Comparison of ENCODE assay signal across 9 mouse cellular contexts in genomic region chr1:75421794-75422193, GRCm38 (mm10). TPM values are rescaled to one million over a fixed set of nuclear protein-coding genes. Genes with fewer than 3 reads are reported as not detected.
DNase-seq lines count a peak whose midpoint lies in the region; ATAC-seq lines count a peak whose summit lies in the region.
"Had no signal": no experiment of that assay in that cellular context is flagged by ENCODE, and none has a peak within 500 bp of the region (broad histone marks: within the 10 kb centered on the region; RNA-seq: fewer than 3 reads in every experiment).

No protein-coding gene starts in this region.

- H3K36me3 ChIP-seq in kidney, embryonic 16.5 days (ENCODE audit: insufficient read depth, low read length) = peaks cover 6% of the 10 kb centered on the region
- H3K36me3 ChIP-seq in forebrain, embryonic 11.5 days (ENCODE audit: control insufficient read depth, insufficient read depth, low read length) = no peaks in the 10 kb centered on the region
- peaks cover 2% of the 10 kb centered on the region; the same call in 1 of the 2 replicates for H3K36me3 ChIP-seq in hindbrain, embryonic 16.5 days (ENCODE audit: control insufficient read depth, insufficient read depth, low read length)
- H3K36me3 ChIP-seq in neural tube, embryonic 12.5 days = no peaks in the 10 kb centered on the region; the same call in 1 of the 2 replicates

- peak overlapping the region; percentile 58 for H3K4me2 ChIP-seq in kidney, embryonic 16.5 days (replicated peaks; ENCODE audit: low read depth, low read length)
- H3K4me2 ChIP-seq in forebrain, embryonic 11.5 days (ENCODE audit: low read depth, low read length, severe bottlenecking) = peak overlapping the region; percentile 50; the same call in 1 of the 2 replicates
- H3K4me2 ChIP-seq in hindbrain, embryonic 16.5 days (ENCODE audit: low read length) = peak overlapping the region; percentile 27; the same call in 1 of the 2 replicates
- H3K4me2 ChIP-seq in neural tube, embryonic 12.5 days (replicated peaks) = peak overlapping the region; percentile 68

- 14% methylated on average over 16 of the region's 20 CpGs for WGBS in kidney, embryonic 16.5 days
- 3% methylated on average over 20 of the region's 20 CpGs for WGBS in forebrain, embryonic 11.5 days
- WGBS in hindbrain, embryonic 16.5 days = 8% methylated on average over 20 of the region's 20 CpGs
- WGBS in neural tube, embryonic 12.5 days = 2% methylated on average over 20 of the region's 20 CpGs

- DNase-seq in kidney, adult 18-20 months = no peak
- DNase-seq in forebrain, embryonic 11.5 days (ENCODE audit: low spot score) = peak; percentile 68
- no peak for DNase-seq in right cerebral cortex, postnatal 14 days
- DNase-seq in left cerebral cortex, adult 8-10 months (ENCODE audit: low spot score in 2 of 2) = no peak
- DNase-seq: cerebellum, adult 11 months; kidney, adult 2 months had no signal

- no peak for ATAC-seq in kidney, embryonic 16.5 days (ENCODE audit: low FRiP score, low TSS enrichment)
- ATAC-seq in forebrain, embryonic 11.5 days (replicated peaks; ENCODE audit: low FRiP score) = 0 out of 2 replicates have a peak, but pooled peaks have one; percentile 26
- ATAC-seq in hindbrain, embryonic 16.5 days = no peak
- no peak for ATAC-seq in neural tube, embryonic 12.5 days (ENCODE audit: low FRiP score, low read depth)

- peaks cover 42% of the 10 kb centered on the region for H3K27me3 ChIP-seq in kidney, embryonic 16.5 days (ENCODE audit: insufficient read depth, low read length)
- peaks cover 44% of the 10 kb centered on the region for H3K27me3 ChIP-seq in forebrain, embryonic 11.5 days (ENCODE audit: control insufficient read depth, insufficient read depth, low read length)
- peaks cover 40% of the 10 kb centered on the region for H3K27me3 ChIP-seq in hindbrain, embryonic 16.5 days (replicated peaks; ENCODE audit: control insufficient read depth, insufficient read depth, low read length)
- peaks cover 61% of the 10 kb centered on the region for H3K27me3 ChIP-seq in neural tube, embryonic 12.5 days (replicated peaks)

- peak overlapping the region; percentile 43 for H3K4me3 ChIP-seq in kidney, embryonic 16.5 days (ENCODE audit: low read length)
- 0 out of 2 replicates have a peak overlapping the region, but pooled peaks have one; percentile 34 for H3K4me3 ChIP-seq in forebrain, embryonic 11.5 days (ENCODE audit: low read depth, low read length)
- no peak overlapping the region for H3K4me3 ChIP-seq in hindbrain, embryonic 16.5 days (ENCODE audit: low read length)
- H3K4me3 ChIP-seq in neural tube, embryonic 12.5 days = peak overlapping the region; percentile 31

- H3K4me1 ChIP-seq in kidney, embryonic 16.5 days (ENCODE audit: insufficient read depth, low read length) = peaks cover 21% of the 10 kb centered on the region
- H3K4me1 ChIP-seq in forebrain, embryonic 11.5 days (replicated peaks; ENCODE audit: control insufficient read depth, insufficient read depth, low read length) = peaks cover 16% of the 10 kb centered on the region
- H3K4me1 ChIP-seq in hindbrain, embryonic 16.5 days (ENCODE audit: control insufficient read depth, insufficient read depth, low read depth, low read length) = peaks cover 12% of the 10 kb centered on the region
- H3K4me1 ChIP-seq in neural tube, embryonic 12.5 days = peaks cover 26% of the 10 kb centered on the region

- no peaks in the 10 kb centered on the region for H3K9me3 ChIP-seq in kidney, embryonic 16.5 days (ENCODE audit: low read length)
- no peaks in the 10 kb centered on the region for H3K9me3 ChIP-seq in forebrain, embryonic 11.5 days (ENCODE audit: control insufficient read depth, low read length)
- no peaks in the 10 kb centered on the region for H3K9me3 ChIP-seq in hindbrain, embryonic 16.5 days (ENCODE audit: control insufficient read depth, low read length)
- no peaks in the 10 kb centered on the region for H3K9me3 ChIP-seq in neural tube, embryonic 12.5 days

- H3K9ac ChIP-seq in kidney, embryonic 16.5 days (replicated peaks; ENCODE audit: low read length) = peak overlapping the region; percentile 63; the same call in 1 of the 2 replicates
- peak overlapping the region; percentile 27; the same call in 1 of the 2 replicates for H3K9ac ChIP-seq in forebrain, embryonic 11.5 days (ENCODE audit: low read length)
- H3K9ac ChIP-seq in hindbrain, embryonic 16.5 days (ENCODE audit: low read depth, low read length) = peak overlapping the region; percentile 15
- peak overlapping the region; percentile 52 for H3K9ac ChIP-seq in neural tube, embryonic 12.5 days

- H3K27ac ChIP-seq in kidney, embryonic 16.5 days (ENCODE audit: low read length) = no peak overlapping the region
- H3K27ac ChIP-seq in forebrain, embryonic 11.5 days (ENCODE audit: low read depth, low read length) = no peak overlapping the region
- H3K27ac ChIP-seq in hindbrain, embryonic 16.5 days (ENCODE audit: low read depth, low read length) = no peak overlapping the region
- no peak overlapping the region for H3K27ac ChIP-seq in neural tube, embryonic 12.5 days

RNA-seq across cellular contexts. Expression of gene Gmppa, which starts 13.9 kb away (rescaled TPM):
- polyA plus RNA-seq in kidney, embryonic 16.5 days (2015; fragmentation: Nextera tagmentation; extraction: Ambion mirVana) = 91.4 and 91.6 TPM in 2 replicates
- 46.3 and 47.2 TPM in 2 replicates for polyA plus RNA-seq in forebrain, embryonic 11.5 days (2014; fragmentation: Nextera tagmentation; extraction: Ambion mirVana)
- polyA plus RNA-seq in hindbrain, embryonic 16.5 days (2015; fragmentation: Nextera tagmentation; extraction: Ambion mirVana) = 77.8 and 78.4 TPM in 2 replicates
- polyA plus RNA-seq in neural tube, embryonic 12.5 days (2016; fragmentation: Nextera tagmentation; extraction: Ambion mirVana) = 69.9 and 83.5 TPM in 2 replicates
- 10 to 100 TPM; 48.0 to 64.9 (median 62.3) TPM for total RNA-seq in left cerebral cortex, adult 8-10 months (2022)

RNA-seq across cellular contexts. Expression of gene Asic4, which starts 28.4 kb away (rescaled TPM):
- polyA plus RNA-seq in kidney, embryonic 16.5 days (2015; fragmentation: Nextera tagmentation; extraction: Ambion mirVana) = 1.00 and 1.5 TPM in 2 replicates
- 0.61 TPM in 2 replicates for polyA plus RNA-seq in forebrain, embryonic 11.5 days (2014; fragmentation: Nextera tagmentation; extraction: Ambion mirVana)
- 20.3 and 21.6 TPM in 2 replicates for polyA plus RNA-seq in hindbrain, embryonic 16.5 days (2015; fragmentation: Nextera tagmentation; extraction: Ambion mirVana)
- 22.1 and 24.3 TPM in 2 replicates for polyA plus RNA-seq in neural tube, embryonic 12.5 days (2016; fragmentation: Nextera tagmentation; extraction: Ambion mirVana)
- 10 to 100 TPM; 21.5 to 26.7 (median 25.1) TPM for total RNA-seq in left cerebral cortex, adult 8-10 months (2022)

RNA-seq across cellular contexts. Expression of gene Speg, which starts 46.7 kb away (rescaled TPM):
- polyA plus RNA-seq in kidney, embryonic 16.5 days (2015; fragmentation: Nextera tagmentation; extraction: Ambion mirVana) = 61.4 and 61.5 TPM in 2 replicates
- 14.1 and 16.0 TPM in 2 replicates for polyA plus RNA-seq in forebrain, embryonic 11.5 days (2014; fragmentation: Nextera tagmentation; extraction: Ambion mirVana)
- polyA plus RNA-seq in hindbrain, embryonic 16.5 days (2015; fragmentation: Nextera tagmentation; extraction: Ambion mirVana) = 20.3 and 20.4 TPM in 2 replicates
- polyA plus RNA-seq in neural tube, embryonic 12.5 days (2016; fragmentation: Nextera tagmentation; extraction: Ambion mirVana) = 15.8 and 17.1 TPM in 2 replicates
- 100 to 1,000 TPM; 177 to 190 (median 187) TPM for total RNA-seq in left cerebral cortex, adult 8-10 months (2022)

RNA-seq across cellular contexts. Expression of gene Chpf, which starts 57.3 kb away (rescaled TPM):
- 37.9 and 38.6 TPM in 2 replicates for polyA plus RNA-seq in kidney, embryonic 16.5 days (2015; fragmentation: Nextera tagmentation; extraction: Ambion mirVana)
- 21.3 and 23.3 TPM in 2 replicates for polyA plus RNA-seq in forebrain, embryonic 11.5 days (2014; fragmentation: Nextera tagmentation; extraction: Ambion mirVana)
- 42.1 and 46.4 TPM in 2 replicates for polyA plus RNA-seq in hindbrain, embryonic 16.5 days (2015; fragmentation: Nextera tagmentation; extraction: Ambion mirVana)
- polyA plus RNA-seq in neural tube, embryonic 12.5 days (2016; fragmentation: Nextera tagmentation; extraction: Ambion mirVana) = 43.6 and 43.7 TPM in 2 replicates
- total RNA-seq in left cerebral cortex, adult 8-10 months (2022) = 10 to 100 TPM; 76.6 to 84.3 (median 80.0) TPM

RNA-seq across cellular contexts. Expression of gene Tmem198, which starts 57.5 kb away (rescaled TPM):
- 0.77 and 0.99 TPM in 2 replicates for polyA plus RNA-seq in kidney, embryonic 16.5 days (2015; fragmentation: Nextera tagmentation; extraction: Ambion mirVana)
- polyA plus RNA-seq in forebrain, embryonic 11.5 days (2014; fragmentation: Nextera tagmentation; extraction: Ambion mirVana) = 8.9 and 9.4 TPM in 2 replicates
- polyA plus RNA-seq in hindbrain, embryonic 16.5 days (2015; fragmentation: Nextera tagmentation; extraction: Ambion mirVana) = 50.5 and 52.5 TPM in 2 replicates
- 28.9 and 30.4 TPM in 2 replicates for polyA plus RNA-seq in neural tube, embryonic 12.5 days (2016; fragmentation: Nextera tagmentation; extraction: Ambion mirVana)
- 10 to 100 TPM; 62.4 to 70.5 (median 64.8) TPM for total RNA-seq in left cerebral cortex, adult 8-10 months (2022)
